Comparison of ENCODE assay signal across 8 mouse cellular contexts in genomic region chr7:126922624-126923060, GRCm38 (mm10). TPM values are rescaled to one million over a fixed set of nuclear protein-coding genes. Genes with fewer than 3 reads are reported as not detected.
A peak's percentile ranks its signal among the peaks of the same experiment; 100 is the strongest.
DNase-seq lines count a peak whose midpoint lies in the region; ATAC-seq and TF ChIP-seq lines count a peak whose summit lies in the region.

Gene Tmem219, minus strand, starts transcription at chr7:126922917.

- peak; percentile 94 for ATAC-seq in intestine, postnatal 0 days
- peak; percentile 69; the same call in 1 of the 2 replicates for ATAC-seq in limb, embryonic 15.5 days (ENCODE audit: insufficient number of reproducible peaks, low FRiP score, low TSS enrichment, low read depth)
- ATAC-seq in midbrain, embryonic 16.5 days, result no peak

- peak; percentile 51 for DNase-seq in embryo, embryonic 10 days (ENCODE audit: low spot score)
- no peak for DNase-seq in embryo, embryonic 9.5 days (ENCODE audit: extremely low spot score)
- DNase-seq in heart, adult 11 months, result peak; percentile 97
- no peak for DNase-seq in cerebellum, adult 18-20 months

- no peaks in the 10 kb centered on the region for H3K4me1 ChIP-seq in brown adipose tissue, adult 24 weeks (ENCODE audit: control insufficient read depth, insufficient read depth, insufficient read length, low read length)
- H3K4me1 ChIP-seq in intestine, postnatal 0 days (replicated peaks; ENCODE audit: control insufficient read depth, insufficient read depth, low read length), result no peaks in the 10 kb centered on the region
- no peaks in the 10 kb centered on the region for H3K4me1 ChIP-seq in limb, embryonic 15.5 days
- no peaks in the 10 kb centered on the region for H3K4me1 ChIP-seq in midbrain, embryonic 16.5 days (ENCODE audit: control insufficient read depth, insufficient read depth, low read length)

- TF ChIP-seq CTCF in intestine, postnatal 0 days (IDR thresholded peaks at IDR 0.05; ENCODE audit: low read depth), result peak; percentile 61

- peak within 1 kb of the TSS; percentile 57 for H3K4me2 ChIP-seq in intestine, postnatal 0 days (replicated peaks; ENCODE audit: low read depth)
- no peak within 1 kb of the TSS for H3K4me2 ChIP-seq in limb, embryonic 15.5 days
- H3K4me2 ChIP-seq in midbrain, embryonic 16.5 days (ENCODE audit: low read length), result peak within 1 kb of the TSS; percentile 10; the same call in 1 of the 2 replicates

- H3K9me3 ChIP-seq in intestine, postnatal 0 days (ENCODE audit: control insufficient read depth), result no peaks in the 10 kb centered on the region
- no peaks in the 10 kb centered on the region for H3K9me3 ChIP-seq in limb, embryonic 15.5 days
- no peaks in the 10 kb centered on the region for H3K9me3 ChIP-seq in midbrain, embryonic 16.5 days (replicated peaks; ENCODE audit: control insufficient read depth, low read length, poor library complexity, severe bottlenecking)

- peak within 1 kb of the TSS; percentile 8 for H3K9ac ChIP-seq in intestine, postnatal 0 days (ENCODE audit: low read depth, low read length)
- no peak within 1 kb of the TSS for H3K9ac ChIP-seq in limb, embryonic 15.5 days
- peak within 1 kb of the TSS; percentile 5; the same call in 1 of the 2 replicates for H3K9ac ChIP-seq in midbrain, embryonic 16.5 days (ENCODE audit: low read depth, low read length)

- H3K4me3 ChIP-seq in brown adipose tissue, adult 24 weeks (ENCODE audit: insufficient read depth, low read depth, low read length), result no peak within 1 kb of the TSS
- H3K4me3 ChIP-seq in intestine, postnatal 0 days (ENCODE audit: low read depth, low read length), result peak within 1 kb of the TSS; percentile 20
- H3K4me3 ChIP-seq in limb, embryonic 15.5 days, result no peak within 1 kb of the TSS
- H3K4me3 ChIP-seq in midbrain, embryonic 16.5 days (ENCODE audit: low read depth, low read length), result no peak within 1 kb of the TSS

- H3K27me3 ChIP-seq in intestine, postnatal 0 days (replicated peaks; ENCODE audit: control insufficient read depth, insufficient read depth, low read length), result no peaks in the 10 kb centered on the region
- no peaks in the 10 kb centered on the region for H3K27me3 ChIP-seq in limb, embryonic 15.5 days
- no peaks in the 10 kb centered on the region for H3K27me3 ChIP-seq in midbrain, embryonic 16.5 days (ENCODE audit: control insufficient read depth, insufficient read depth, low read depth, low read length)

- 16% methylated on average over 5 of the region's 5 CpGs for WGBS in intestine, postnatal 0 days
- 36% methylated on average over 5 of the region's 5 CpGs for WGBS in limb, embryonic 15.5 days
- 9% methylated on average over 5 of the region's 5 CpGs for WGBS in midbrain, embryonic 16.5 days

- H3K36me3 ChIP-seq in intestine, postnatal 0 days (ENCODE audit: control insufficient read depth, insufficient read depth), result no peaks in the 10 kb centered on the region
- H3K36me3 ChIP-seq in limb, embryonic 15.5 days, result no peaks in the 10 kb centered on the region
- H3K36me3 ChIP-seq in midbrain, embryonic 16.5 days (ENCODE audit: control insufficient read depth, insufficient read depth, low read length), result no peaks in the 10 kb centered on the region

- 0 out of 2 replicates have a peak within 1 kb of the TSS, but pooled peaks have one; percentile 17 for H3K27ac ChIP-seq in brown adipose tissue, adult 24 weeks (replicated peaks; ENCODE audit: low read depth, low read length)
- H3K27ac ChIP-seq in intestine, postnatal 0 days (ENCODE audit: low read depth, low read length), result peak within 1 kb of the TSS; percentile 83
- H3K27ac ChIP-seq in limb, embryonic 15.5 days, result peak within 1 kb of the TSS; percentile 22
- 0 out of 2 replicates have a peak within 1 kb of the TSS, but pooled peaks have one; percentile 24 for H3K27ac ChIP-seq in midbrain, embryonic 16.5 days (ENCODE audit: low read length)

RNA-seq across cellular contexts. Expression of gene Tmem219, which starts in this region (rescaled TPM):
- 41.9 and 45.2 TPM in 2 replicates for polyA plus RNA-seq in brown adipose tissue, adult 24 weeks (2012; ENCODE audit: insufficient read depth, insufficient read length, missing spikeins)
- polyA plus RNA-seq in intestine, postnatal 0 days (2015; fragmentation: Nextera tagmentation; extraction: Ambion mirVana), result 71.1 and 73.5 TPM in 2 replicates
- polyA plus RNA-seq in limb, embryonic 15.5 days (2015; fragmentation: Nextera tagmentation; extraction: Ambion mirVana), result 31.3 and 35.1 TPM in 2 replicates
- 33.2 and 34.0 TPM in 2 replicates for polyA plus RNA-seq in midbrain, embryonic 16.5 days (2015; fragmentation: Nextera tagmentation; extraction: Ambion mirVana)

Comparison
In these comparisons a context has a peak if more than half of its experiments do, and no peak if none do; other contexts are left out.
1. DNase-seq: peak in embryo, embryonic 10 days (single experiment) and heart, adult 11 months (single experiment); none in embryo, embryonic 9.5 days (single experiment) and cerebellum, adult 18-20 months (0 of 2).
2. H3K27ac ChIP-seq: peak in every context shown above with its lines; median percentile 83 in intestine, postnatal 0 days; 24 in midbrain, embryonic 16.5 days; 22 in limb, embryonic 15.5 days; 17 in brown adipose tissue, adult 24 weeks.